Mouse (Mus musculus): Measurements from ENCODE around the gene Car1. TPM values are rescaled to one million over a fixed set of nuclear protein-coding genes. Genes with fewer than 3 reads are reported as not detected.

Car1 gene
- not detected in 2 replicates for polyA plus RNA-seq (2015; fragmentation: Nextera tagmentation; extraction: Ambion mirVana)

DNA sequence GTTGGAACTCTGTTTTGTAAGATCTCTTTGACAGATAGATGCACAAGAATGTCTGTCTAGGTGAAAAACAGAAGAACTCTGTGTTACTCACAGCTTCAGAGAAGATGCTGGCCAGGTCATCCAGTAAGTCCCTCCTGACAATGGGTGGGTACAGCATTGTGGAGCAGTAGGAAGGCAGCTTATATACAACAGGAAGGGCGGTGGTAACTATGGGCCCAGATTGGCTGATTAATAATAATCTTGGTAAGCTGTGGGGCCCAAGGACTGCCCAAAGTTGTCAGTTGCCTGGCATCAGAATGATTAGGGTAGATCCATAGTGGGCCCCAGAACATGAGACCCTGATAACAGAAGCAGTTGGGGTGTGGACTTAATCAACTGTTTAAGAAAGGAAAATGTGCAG, at the start of gene Car1:
TSS of gene Car1 (minus strand) at position 158 of the 400 bp plus-strand sequence.
- no peaks in the 10 kb centered on the region for H3K9me3 ChIP-seq (replicated peaks; ENCODE audit: control insufficient read depth, low read length, poor library complexity, severe bottlenecking)
- H3K27me3 ChIP-seq (ENCODE audit: control insufficient read depth, insufficient read depth, low read depth, low read length): no peaks in the 10 kb centered on the region
- no peak for ATAC-seq
- H3K4me3 ChIP-seq (ENCODE audit: low read depth, low read length): no peak within 1 kb of the TSS
- no peaks in the 10 kb centered on the region for H3K4me1 ChIP-seq (ENCODE audit: control insufficient read depth, insufficient read depth, low read length)
- no peak within 1 kb of the TSS for H3K4me2 ChIP-seq (ENCODE audit: low read length)
- H3K9ac ChIP-seq (ENCODE audit: low read depth, low read length): no peak within 1 kb of the TSS
- no peaks in the 10 kb centered on the region for H3K36me3 ChIP-seq (ENCODE audit: control insufficient read depth, insufficient read depth, low read length)
- WGBS: 92% methylated on average over 1 of the region's 1 CpGs
- no peak within 1 kb of the TSS for H3K27ac ChIP-seq (ENCODE audit: low read length)

DNA sequence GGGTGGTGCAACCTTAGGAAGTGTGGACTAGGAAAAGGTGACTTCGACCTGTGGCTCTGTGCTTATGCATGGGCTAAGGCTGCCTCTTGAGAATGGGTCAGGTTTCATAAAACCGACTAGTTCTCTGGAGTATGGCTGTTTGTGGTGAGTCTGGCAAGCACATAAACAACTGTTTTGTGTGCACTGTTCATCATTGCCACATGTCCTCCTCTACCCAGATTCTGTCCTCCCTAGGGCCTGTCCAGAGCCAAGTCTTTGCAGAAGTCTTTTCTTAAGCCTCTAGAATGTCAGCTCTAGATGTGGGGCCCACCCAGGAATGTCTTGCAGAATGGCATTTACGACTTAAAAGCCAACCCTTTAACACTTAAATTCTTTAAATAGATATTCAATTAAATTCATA, 49.7 kb upstream of the Car1 start:
- H3K27me3 ChIP-seq (ENCODE audit: control insufficient read depth, insufficient read depth, low read depth, low read length): no peaks in the 10 kb centered on the region
- no peak overlapping the region for H3K9ac ChIP-seq (ENCODE audit: low read depth, low read length)
- H3K9me3 ChIP-seq (replicated peaks; ENCODE audit: control insufficient read depth, low read length, poor library complexity, severe bottlenecking): no peaks in the 10 kb centered on the region
- WGBS: 94% methylated on average over 3 of the region's 3 CpGs
- ATAC-seq: no peak
- no peak overlapping the region for H3K4me2 ChIP-seq (ENCODE audit: low read length)
- no peaks in the 10 kb centered on the region for H3K36me3 ChIP-seq (ENCODE audit: control insufficient read depth, insufficient read depth, low read length)
- H3K27ac ChIP-seq (ENCODE audit: low read length): no peak overlapping the region
- no peak overlapping the region for H3K4me3 ChIP-seq (ENCODE audit: low read depth, low read length)
- peaks cover 9% of the 10 kb centered on the region; the same call in 1 of the 2 replicates for H3K4me1 ChIP-seq (ENCODE audit: control insufficient read depth, insufficient read depth, low read length)

DNA sequence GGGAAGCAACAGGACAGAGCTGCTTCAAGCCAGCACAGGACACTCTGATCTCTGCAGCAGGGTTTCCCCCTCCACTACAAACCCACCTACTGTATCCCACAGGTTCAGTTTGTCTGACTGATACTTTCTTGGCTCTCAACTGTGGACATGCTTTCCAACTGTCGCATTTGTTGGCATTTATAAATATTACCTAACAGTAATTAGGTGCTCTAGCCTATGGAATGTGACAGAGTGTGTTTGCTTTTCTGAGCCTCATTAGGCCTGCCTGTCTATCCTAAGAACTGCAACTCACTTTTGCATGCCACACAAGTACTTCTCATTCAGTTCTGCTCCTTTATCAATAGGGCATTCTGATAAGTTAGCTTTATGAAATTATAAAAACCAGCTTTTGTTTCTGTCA, 46.3 kb upstream of the Car1 start:
- H3K4me1 ChIP-seq (ENCODE audit: control insufficient read depth, insufficient read depth, low read length): no peaks in the 10 kb centered on the region
- H3K36me3 ChIP-seq (ENCODE audit: control insufficient read depth, insufficient read depth, low read length): no peaks in the 10 kb centered on the region
- H3K27me3 ChIP-seq (ENCODE audit: control insufficient read depth, insufficient read depth, low read depth, low read length): no peaks in the 10 kb centered on the region
- WGBS: 71% methylated on average over 1 of the region's 1 CpGs
- H3K9me3 ChIP-seq (replicated peaks; ENCODE audit: control insufficient read depth, low read length, poor library complexity, severe bottlenecking): no peaks in the 10 kb centered on the region
- no peak overlapping the region for H3K9ac ChIP-seq (ENCODE audit: low read depth, low read length)
- H3K27ac ChIP-seq (ENCODE audit: low read length): no peak overlapping the region
- H3K4me3 ChIP-seq (ENCODE audit: low read depth, low read length): no peak overlapping the region
- no peak for ATAC-seq
- no peak overlapping the region for H3K4me2 ChIP-seq (ENCODE audit: low read length)

DNA sequence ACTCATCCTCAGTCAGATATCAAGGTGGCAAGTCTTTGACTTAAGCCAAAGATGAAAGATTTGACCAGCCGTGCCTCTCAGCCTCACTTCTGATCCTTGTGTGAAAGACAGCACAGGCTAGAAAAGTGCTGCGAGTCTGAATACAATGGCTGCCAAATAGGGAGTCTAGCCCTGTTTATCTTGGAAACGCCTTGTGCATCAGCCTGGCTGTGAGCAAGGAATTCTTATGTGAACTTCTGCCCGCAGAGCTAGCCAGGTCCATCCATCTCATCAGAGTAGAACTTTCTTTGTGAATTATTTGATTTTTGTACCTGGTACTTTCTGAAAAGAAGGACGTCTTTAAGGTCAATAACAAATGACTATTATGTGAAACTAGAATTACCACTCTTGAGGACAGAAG, 45.8 kb upstream of the Car1 start:
- Histone ChIP-seq H3K4me2 (ENCODE audit: low read length) (no peak overlapping the region), H3K9me3 (replicated peaks; ENCODE audit: control insufficient read depth, low read length, poor library complexity, severe bottlenecking) (no peaks in the 10 kb centered on the region), H3K27me3 (ENCODE audit: control insufficient read depth, insufficient read depth, low read depth, low read length) (no peaks in the 10 kb centered on the region), H3K4me3 (ENCODE audit: low read depth, low read length) (no peak overlapping the region), H3K36me3 (ENCODE audit: control insufficient read depth, insufficient read depth, low read length) (no peaks in the 10 kb centered on the region), H3K27ac (ENCODE audit: low read length) (no peak overlapping the region), H3K9ac (ENCODE audit: low read depth, low read length) (no peak overlapping the region), H3K4me1 (ENCODE audit: control insufficient read depth, insufficient read depth, low read length) (no peaks in the 10 kb centered on the region)
- ATAC-seq: no peak
- WGBS: 67% methylated on average over 5 of the region's 5 CpGs

DNA sequence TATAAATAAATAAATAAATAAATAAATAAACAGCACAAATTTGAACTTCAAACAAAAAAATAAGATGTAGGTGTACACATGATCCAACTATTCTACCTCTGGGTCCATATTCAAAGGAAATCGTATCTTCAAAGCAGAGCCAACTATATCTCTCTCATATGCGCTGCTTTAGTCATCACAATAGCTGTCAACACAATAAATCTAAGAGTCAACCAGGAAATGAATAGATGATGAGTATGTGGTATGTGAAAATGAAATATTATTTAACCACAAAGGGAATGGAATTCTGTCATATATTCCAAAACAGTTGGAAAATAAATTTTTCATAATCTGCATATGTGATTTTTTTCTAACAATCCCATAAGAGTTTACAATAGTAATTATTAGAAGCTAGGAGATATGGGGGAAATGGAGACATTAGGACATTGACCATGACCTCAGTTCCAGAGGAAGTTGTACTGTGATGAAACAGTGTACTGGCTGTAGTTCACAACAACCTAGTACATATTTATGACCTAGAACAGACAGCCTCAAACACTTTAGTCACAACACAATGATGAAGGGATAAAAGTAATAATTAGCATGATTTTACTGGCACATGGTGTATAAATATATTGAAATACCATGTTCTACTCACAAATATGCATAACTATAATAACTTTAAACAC, 40.6 kb upstream of the Car1 start:
- ATAC-seq: no peak
- 93% methylated on average over 2 of the region's 2 CpGs for WGBS
- Histone ChIP-seq H3K27me3 (ENCODE audit: control insufficient read depth, insufficient read depth, low read depth, low read length) (no peaks in the 10 kb centered on the region), H3K27ac (ENCODE audit: low read length) (no peak overlapping the region), H3K4me3 (ENCODE audit: low read depth, low read length) (no peak overlapping the region), H3K4me1 (ENCODE audit: control insufficient read depth, insufficient read depth, low read length) (no peaks in the 10 kb centered on the region), H3K9ac (ENCODE audit: low read depth, low read length) (no peak overlapping the region), H3K36me3 (ENCODE audit: control insufficient read depth, insufficient read depth, low read length) (no peaks in the 10 kb centered on the region), H3K4me2 (ENCODE audit: low read length) (no peak overlapping the region), H3K9me3 (replicated peaks; ENCODE audit: control insufficient read depth, low read length, poor library complexity, severe bottlenecking) (no peaks in the 10 kb centered on the region)

DNA sequence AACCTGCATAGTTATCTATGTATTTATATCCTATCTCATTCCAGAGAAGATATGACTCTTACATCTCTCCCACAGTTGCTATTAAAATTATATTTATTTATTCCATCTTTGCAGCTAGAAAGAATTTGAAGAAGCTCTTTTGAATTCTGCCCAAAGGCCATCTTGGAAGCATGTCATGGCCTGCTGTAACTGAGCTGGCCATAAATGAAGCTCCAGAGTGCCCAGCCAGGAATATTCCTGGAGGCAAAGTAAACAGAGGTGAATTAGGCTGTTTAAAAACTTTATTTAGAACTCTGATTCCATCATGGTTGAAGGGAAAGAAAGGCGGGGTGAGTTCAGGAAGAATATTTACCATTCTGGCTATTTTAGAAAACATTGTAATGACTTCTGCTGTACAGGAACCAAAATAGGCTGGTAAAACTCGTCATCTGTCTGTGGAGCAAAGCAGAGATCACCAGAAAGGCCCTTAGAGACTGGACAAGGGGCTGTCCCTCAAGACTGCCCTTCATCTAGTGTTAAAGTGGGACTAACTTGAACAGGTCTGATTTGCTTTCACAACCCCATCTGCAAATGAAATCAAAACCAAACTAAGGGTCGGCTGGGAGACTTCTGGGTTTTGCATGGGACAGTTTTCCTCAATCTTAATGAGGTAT, 31.4 kb upstream of the Car1 start:
- no peak overlapping the region for H3K4me2 ChIP-seq (ENCODE audit: low read length)

DNA sequence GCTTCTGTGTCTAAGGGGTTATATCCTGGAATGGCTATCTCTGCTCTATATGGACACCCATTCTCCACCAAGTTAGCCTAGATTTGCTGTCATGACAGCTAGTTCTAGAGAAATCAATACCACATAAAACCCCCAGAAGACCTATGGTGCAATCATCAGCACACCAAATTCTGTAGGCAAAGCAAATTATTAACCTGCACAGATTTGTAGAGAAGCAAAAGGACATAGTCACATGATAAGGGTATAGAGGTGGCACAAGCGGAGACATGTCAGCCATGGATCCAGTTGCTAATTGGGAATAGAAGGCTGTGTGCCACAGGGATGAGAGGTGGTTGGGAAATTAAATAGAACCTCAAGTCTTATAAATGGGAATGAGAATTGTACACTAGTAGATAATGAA, 30.8 kb upstream of the Car1 start:
- no peak overlapping the region for H3K9ac ChIP-seq (ENCODE audit: low read depth, low read length)
- 95% methylated on average over 1 of the region's 1 CpGs for WGBS
- no peaks in the 10 kb centered on the region for H3K36me3 ChIP-seq (ENCODE audit: control insufficient read depth, insufficient read depth, low read length)
- no peaks in the 10 kb centered on the region for H3K27me3 ChIP-seq (ENCODE audit: control insufficient read depth, insufficient read depth, low read depth, low read length)
- H3K4me2 ChIP-seq (ENCODE audit: low read length): no peak overlapping the region
- no peaks in the 10 kb centered on the region for H3K9me3 ChIP-seq (replicated peaks; ENCODE audit: control insufficient read depth, low read length, poor library complexity, severe bottlenecking)
- no peak overlapping the region for H3K4me3 ChIP-seq (ENCODE audit: low read depth, low read length)
- no peaks in the 10 kb centered on the region for H3K4me1 ChIP-seq (ENCODE audit: control insufficient read depth, insufficient read depth, low read length)
- no peak overlapping the region for H3K27ac ChIP-seq (ENCODE audit: low read length)
- no peak for ATAC-seq

More for the DNA sequence above, 31.4 kb upstream of the Car1 start:
- Histone ChIP-seq H3K4me1 (ENCODE audit: control insufficient read depth, insufficient read depth, low read length) (no peaks in the 10 kb centered on the region), H3K36me3 (ENCODE audit: control insufficient read depth, insufficient read depth, low read length) (no peaks in the 10 kb centered on the region), H3K27me3 (ENCODE audit: control insufficient read depth, insufficient read depth, low read depth, low read length) (no peaks in the 10 kb centered on the region), H3K4me3 (ENCODE audit: low read depth, low read length) (no peak overlapping the region), H3K27ac (ENCODE audit: low read length) (no peak overlapping the region), H3K9ac (ENCODE audit: low read depth, low read length) (no peak overlapping the region), H3K9me3 (replicated peaks; ENCODE audit: control insufficient read depth, low read length, poor library complexity, severe bottlenecking) (no peaks in the 10 kb centered on the region)
- no peak for ATAC-seq
- 87% methylated on average over 3 of the region's 3 CpGs for WGBS

DNA sequence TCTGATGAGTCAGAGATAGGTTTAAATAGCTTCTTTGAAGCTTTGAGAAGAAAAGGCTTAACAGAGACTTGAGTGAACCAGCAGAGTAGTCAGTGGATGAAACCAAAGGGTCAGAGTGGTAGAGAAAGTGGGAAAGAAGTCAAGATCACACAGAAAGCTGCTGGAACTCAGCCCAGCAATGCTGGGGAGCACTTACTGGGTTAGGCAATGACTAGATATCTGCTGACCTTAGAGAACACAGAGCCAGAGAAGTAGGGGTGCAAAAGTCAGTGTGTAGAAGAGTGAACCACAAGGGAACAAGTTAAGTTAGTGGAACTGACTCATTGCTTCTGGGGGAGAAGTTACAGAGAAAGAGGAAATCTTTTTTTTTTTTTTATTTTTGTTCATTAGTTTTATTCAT, 24.6 kb upstream of the Car1 start:
- H3K27me3 ChIP-seq (ENCODE audit: control insufficient read depth, insufficient read depth, low read depth, low read length): no peaks in the 10 kb centered on the region
- no peaks in the 10 kb centered on the region for H3K4me1 ChIP-seq (ENCODE audit: control insufficient read depth, insufficient read depth, low read length)
- H3K4me2 ChIP-seq (ENCODE audit: low read length): no peak overlapping the region
- no peak overlapping the region for H3K27ac ChIP-seq (ENCODE audit: low read length)
- H3K36me3 ChIP-seq (ENCODE audit: control insufficient read depth, insufficient read depth, low read length): no peaks in the 10 kb centered on the region
- no peak overlapping the region for H3K9ac ChIP-seq (ENCODE audit: low read depth, low read length)
- H3K4me3 ChIP-seq (ENCODE audit: low read depth, low read length): no peak overlapping the region
- no peaks in the 10 kb centered on the region for H3K9me3 ChIP-seq (replicated peaks; ENCODE audit: control insufficient read depth, low read length, poor library complexity, severe bottlenecking)
- no peak for ATAC-seq

DNA sequence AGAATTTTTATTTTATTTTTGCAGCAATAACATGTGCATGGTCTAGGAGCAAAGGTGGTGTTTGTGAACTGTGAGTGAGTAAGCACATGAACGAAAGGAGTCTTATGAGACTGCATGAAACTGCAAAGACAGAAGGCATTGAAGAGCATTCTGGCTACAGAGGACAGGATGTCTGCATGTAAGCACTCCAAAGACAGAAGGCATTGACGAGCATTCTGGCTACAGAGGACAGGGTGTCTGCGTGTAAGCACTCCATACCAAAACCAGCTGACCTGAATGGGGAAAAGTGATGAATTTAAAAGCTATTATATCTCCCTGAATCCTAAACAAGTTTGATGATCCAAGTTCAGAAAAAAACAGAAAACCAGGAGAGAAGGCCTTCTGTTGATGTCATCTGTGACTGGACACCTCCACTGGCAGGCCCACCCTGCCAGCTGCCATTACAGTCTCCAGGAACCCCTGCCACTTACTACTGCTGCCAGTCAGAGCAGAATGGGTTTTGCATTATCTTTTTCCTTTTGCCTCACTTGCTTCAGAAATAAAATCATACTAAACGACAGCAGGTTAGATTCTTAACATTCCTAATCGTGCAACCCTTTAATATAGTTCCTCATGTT, 23.2 kb upstream of the Car1 start:
- no peak overlapping the region for H3K27ac ChIP-seq (ENCODE audit: low read length)
- no peak for ATAC-seq
- WGBS: 89% methylated on average over 5 of the region's 5 CpGs
- no peaks in the 10 kb centered on the region for H3K36me3 ChIP-seq (ENCODE audit: control insufficient read depth, insufficient read depth, low read length)
- H3K27me3 ChIP-seq (ENCODE audit: control insufficient read depth, insufficient read depth, low read depth, low read length): no peaks in the 10 kb centered on the region
- no peaks in the 10 kb centered on the region for H3K9me3 ChIP-seq (replicated peaks; ENCODE audit: control insufficient read depth, low read length, poor library complexity, severe bottlenecking)
- H3K4me3 ChIP-seq (ENCODE audit: low read depth, low read length): no peak overlapping the region
- H3K9ac ChIP-seq (ENCODE audit: low read depth, low read length): no peak overlapping the region
- no peaks in the 10 kb centered on the region for H3K4me1 ChIP-seq (ENCODE audit: control insufficient read depth, insufficient read depth, low read length)
- H3K4me2 ChIP-seq (ENCODE audit: low read length): no peak overlapping the region

Data from midbrain, embryonic 16.5 days (tissue).